Mouse (Mus musculus) forebrain, embryonic 12.5 days (tissue): ENCODE data around the gene Angpt4. TPM values are rescaled to one million over a fixed set of nuclear protein-coding genes. Genes with fewer than 3 reads are reported as not detected.
A peak's percentile ranks its signal among the peaks of the same experiment; 100 is the strongest.

Experiments used
- ATAC-seq: fragments of 200-750 bp; cut with Nextera tagmentation; 2 replicates; pipeline ENCODE4 v1.8.0; 2017; ENCODE audit warnings: moderate TSS enrichment; ENCODE audit not compliant: low FRiP score
- H3K27ac ChIP-seq: fragments of 300-500 bp; sonication (generic); 2 replicates; pipeline ENCODE4 v1.5.1; 2016; ENCODE audit warnings: mild to moderate bottlenecking
- H3K27me3 ChIP-seq: fragments of 300-500 bp; sonication (generic); 2 replicates; pipeline ENCODE4 v1.6.1; 2016; ENCODE audit warnings: mild to moderate bottlenecking
- H3K36me3 ChIP-seq: fragments of 300-500 bp; sonication (generic); replicated peaks from 2 replicates; pipeline ENCODE4 v1.6.1; 2016; ENCODE audit warnings: mild to moderate bottlenecking
- H3K4me1 ChIP-seq: fragments of 300-500 bp; sonication (generic); 2 replicates; pipeline ENCODE4 v1.6.1; 2016
- H3K4me2 ChIP-seq: fragments of 300-500 bp; sonication (generic); 2 replicates; pipeline ENCODE4 v1.6.1; 2016; ENCODE audit warnings: mild to moderate bottlenecking, moderate library complexity
- H3K4me3 ChIP-seq: fragments of 300-500 bp; sonication (generic); replicated peaks from 2 replicates; pipeline ENCODE4 v1.5.1; 2016; ENCODE audit warnings: mild to moderate bottlenecking
- H3K9ac ChIP-seq: fragments of 300-500 bp; sonication (generic); 2 replicates; pipeline ENCODE4 v1.6.1; 2016; ENCODE audit warnings: mild to moderate bottlenecking
- H3K9me3 ChIP-seq: fragments of 300-500 bp; sonication (generic); 2 replicates; pipeline ENCODE4 v1.6.1; 2016
- WGBS: fragments of 180-500 bp; shearing (Covaris S2); methylation state at CpG from one replicate; pipeline ENCODE4 v1.1.7; 2016; 5-methylcytosine and 5-hydroxymethylcytosine counted together
- polyA plus RNA-seq: library from polyadenylated mRNA; unstranded; fragments of >200 nt; fragmentation: Nextera tagmentation; extraction: Ambion mirVana; gene quantifications from 2 replicates; pipeline ENCODE4 v1.2.1, GENCODE M21; 2016

Angpt4 gene
- polyA plus RNA-seq, 1 experiment from 2014 or later, result 0.10 TPM

DNA sequence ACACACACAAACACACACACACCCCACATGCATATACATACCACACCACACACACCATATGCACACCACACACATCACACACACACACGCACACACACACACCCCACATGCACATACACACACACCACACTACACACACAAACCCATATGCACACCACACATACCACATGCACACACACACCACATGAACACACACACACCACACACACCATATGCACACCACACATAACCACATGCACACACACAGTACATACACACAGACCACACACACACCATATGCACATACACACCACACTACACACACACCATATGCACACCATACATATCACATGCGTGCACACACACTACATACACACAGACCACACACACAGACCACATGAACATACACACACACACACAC is 36.6 kb downstream of the Angpt4 start:
- Histone ChIP-seq H3K9me3 (no peaks in the 10 kb centered on the region), H3K27me3 (0 out of 2 replicates have a peak, but pooled peaks cover 4% of the 10 kb centered on the region), H3K4me3 (no peak overlapping the region), H3K36me3 (no peaks in the 10 kb centered on the region), H3K9ac (no peak overlapping the region), H3K27ac (no peak overlapping the region), H3K4me1 (no peaks in the 10 kb centered on the region), H3K4me2 (no peak overlapping the region)
- no peak for ATAC-seq
- WGBS, result 95% methylated on average over 2 of the region's 2 CpGs

GRCm38 (mm10) chr2:151948311-151948710 is 37.3 kb downstream of the Angpt4 start:
- ATAC-seq, result no peak
- H3K9me3 ChIP-seq, result no peaks in the 10 kb centered on the region
- 89% methylated on average over 7 of the region's 7 CpGs for WGBS
- H3K4me2 ChIP-seq, result no peak overlapping the region
- no peak overlapping the region for H3K9ac ChIP-seq
- H3K4me3 ChIP-seq, result no peak overlapping the region
- H3K27me3 ChIP-seq, result no peaks in the 10 kb centered on the region
- H3K4me1 ChIP-seq, result no peaks in the 10 kb centered on the region
- H3K36me3 ChIP-seq, result no peaks in the 10 kb centered on the region
- H3K27ac ChIP-seq, result no peak overlapping the region

- Histone ChIP-seq H3K4me1 (no peaks in the 10 kb centered on the region), H3K27ac (no peak overlapping the region), H3K36me3 (no peaks in the 10 kb centered on the region), H3K4me3 (no peak overlapping the region), H3K4me2 (no peak overlapping the region), H3K9me3 (no peaks in the 10 kb centered on the region), H3K9ac (no peak overlapping the region), H3K27me3 (no peaks in the 10 kb centered on the region)
- 59% methylated on average over 2 of the region's 2 CpGs for WGBS
- ATAC-seq, result no peak
Measured at GRCm38 (mm10) chr2:151949082-151949774, 38.2 kb downstream of the Angpt4 start.

DNA sequence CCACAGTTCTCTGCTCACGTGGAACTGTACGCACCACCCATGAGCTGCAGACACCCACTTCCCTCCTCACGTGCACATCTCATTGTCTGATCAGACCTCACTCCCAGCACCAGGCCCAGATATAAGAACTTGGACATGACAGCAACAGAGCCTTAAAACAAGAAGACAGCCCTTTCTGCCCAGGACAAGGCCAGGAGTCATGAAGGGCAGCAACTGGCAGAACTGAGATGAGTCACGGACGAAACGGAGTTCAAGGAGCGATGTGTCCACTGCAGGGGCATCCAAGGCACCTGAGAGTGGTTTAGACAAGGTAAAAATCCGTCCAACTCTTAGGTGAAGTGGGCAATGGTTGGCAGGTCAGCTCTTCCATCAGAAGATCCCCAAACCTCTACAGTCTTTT is 42.7 kb downstream of the Angpt4 start:
- Histone ChIP-seq H3K27ac (no peak overlapping the region), H3K9me3 (no peaks in the 10 kb centered on the region), H3K4me2 (no peak overlapping the region), H3K36me3 (no peaks in the 10 kb centered on the region), H3K9ac (no peak overlapping the region), H3K4me3 (no peak overlapping the region), H3K27me3 (no peaks in the 10 kb centered on the region), H3K4me1 (no peaks in the 10 kb centered on the region; the same call in 1 of the 2 replicates)
- no peak for ATAC-seq
- 90% methylated on average over 8 of the region's 8 CpGs for WGBS

GRCm38 (mm10) chr2:151956500-151957137 is 45.6 kb downstream of the Angpt4 start:
- H3K4me2 ChIP-seq, result no peak overlapping the region
- H3K9ac ChIP-seq, result no peak overlapping the region
- no peaks in the 10 kb centered on the region for H3K9me3 ChIP-seq
- no peaks in the 10 kb centered on the region for H3K27me3 ChIP-seq
- H3K36me3 ChIP-seq, result no peaks in the 10 kb centered on the region
- ATAC-seq, result no peak
- H3K4me1 ChIP-seq, result peaks cover 7% of the 10 kb centered on the region
- WGBS, result 87% methylated on average over 4 of the region's 4 CpGs
- no peak overlapping the region for H3K4me3 ChIP-seq
- H3K27ac ChIP-seq, result no peak overlapping the region

- no peaks in the 10 kb centered on the region for H3K9me3 ChIP-seq
- H3K4me2 ChIP-seq, result no peak overlapping the region
- H3K36me3 ChIP-seq, result no peaks in the 10 kb centered on the region
- no peak overlapping the region for H3K27ac ChIP-seq
- WGBS, result 49% methylated on average over 5 of the region's 5 CpGs
- no peak for ATAC-seq
- H3K27me3 ChIP-seq, result no peaks in the 10 kb centered on the region
- peaks cover 32% of the 10 kb centered on the region for H3K4me1 ChIP-seq
- H3K9ac ChIP-seq, result no peak overlapping the region
- H3K4me3 ChIP-seq, result no peak overlapping the region
Measured at GRCm38 (mm10) chr2:151959274-151959673, 48.3 kb downstream of the Angpt4 start.

GRCm38 (mm10) chr2:151961284-151962196 is 50.5 kb downstream of the Angpt4 start:
- 43% methylated on average over 9 of the region's 9 CpGs for WGBS
- H3K9ac ChIP-seq, result no peak overlapping the region

GRCm38 (mm10) chr2:151962474-151962873 is 51.5 kb downstream of the Angpt4 start:
- no peak overlapping the region for H3K9ac ChIP-seq
- no peaks in the 10 kb centered on the region for H3K27me3 ChIP-seq
- H3K27ac ChIP-seq, result no peak overlapping the region
- WGBS, result 54% methylated on average over 10 of the region's 10 CpGs
- no peak overlapping the region for H3K4me2 ChIP-seq
- no peak; the same call in 1 of the 2 replicates for ATAC-seq
- H3K4me3 ChIP-seq, result no peak overlapping the region
- H3K36me3 ChIP-seq, result no peaks in the 10 kb centered on the region
- no peaks in the 10 kb centered on the region for H3K9me3 ChIP-seq
- peaks cover 56% of the 10 kb centered on the region for H3K4me1 ChIP-seq

More at GRCm38 (mm10) chr2:151961284-151962196, 50.5 kb downstream of the Angpt4 start:
- Histone ChIP-seq H3K27ac (no peak overlapping the region), H3K4me2 (no peak overlapping the region), H3K4me1 (peaks cover 47% of the 10 kb centered on the region), H3K4me3 (no peak overlapping the region), H3K27me3 (no peaks in the 10 kb centered on the region), H3K36me3 (no peaks in the 10 kb centered on the region), H3K9me3 (no peaks in the 10 kb centered on the region)
- ATAC-seq, result no peak

- Histone ChIP-seq H3K9me3 (no peaks in the 10 kb centered on the region), H3K27me3 (no peaks in the 10 kb centered on the region), H3K27ac (no peak overlapping the region), H3K4me3 (no peak overlapping the region), H3K4me1 (peaks cover 65% of the 10 kb centered on the region), H3K4me2 (no peak overlapping the region), H3K9ac (no peak overlapping the region), H3K36me3 (no peaks in the 10 kb centered on the region; the same call in 1 of the 2 replicates)
- 82% methylated on average over 5 of the region's 5 CpGs for WGBS
- ATAC-seq, result no peak
Measured at GRCm38 (mm10) chr2:151963319-151963718, 52.3 kb downstream of the Angpt4 start.

- Histone ChIP-seq H3K9ac (no peak overlapping the region), H3K4me2 (peak overlapping the region; percentile 1; the same call in 1 of the 2 replicates), H3K27me3 (no peaks in the 10 kb centered on the region), H3K27ac (peak overlapping the region; percentile 68), H3K4me3 (no peak overlapping the region), H3K9me3 (no peaks in the 10 kb centered on the region), H3K36me3 (peaks cover 6% of the 10 kb centered on the region), H3K4me1 (peaks cover 72% of the 10 kb centered on the region)
- no peak for ATAC-seq
- 2% methylated on average over 9 of the region's 9 CpGs for WGBS
Measured at GRCm38 (mm10) chr2:151964052-151964451, 53.0 kb downstream of the Angpt4 start.

DNA sequence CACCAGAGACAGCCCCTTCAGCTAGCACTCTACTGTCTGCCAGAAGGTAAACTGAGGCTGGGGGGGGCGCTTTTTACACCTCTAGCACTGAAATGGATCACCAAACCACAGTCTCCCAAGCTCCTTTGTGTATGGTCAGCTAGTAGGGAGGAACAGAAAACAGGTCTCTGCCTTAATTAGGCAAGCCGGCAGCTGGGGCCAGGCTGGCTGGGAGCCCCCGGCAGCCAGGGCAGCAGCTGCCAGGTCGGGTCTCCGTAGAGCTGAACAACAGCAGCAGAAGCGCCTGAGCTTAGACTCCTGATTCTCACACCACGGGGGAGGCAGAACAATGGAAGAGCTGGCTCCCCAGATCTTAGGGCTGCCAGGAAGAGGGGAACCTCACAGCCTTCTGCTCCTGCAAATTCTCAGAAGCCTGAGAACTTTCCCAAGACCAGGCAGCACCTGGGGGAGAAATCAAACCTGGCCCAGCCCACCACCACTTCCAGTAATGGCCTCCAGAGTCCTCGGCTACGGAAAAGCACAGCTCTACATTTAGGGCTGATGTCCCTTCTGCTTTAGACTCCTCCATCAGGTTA is 56.3 kb downstream of the Angpt4 start:
- 14% methylated on average over 9 of the region's 9 CpGs for WGBS
- 0 out of 2 replicates have a peak, but pooled peaks have one; percentile 15 for ATAC-seq
- no peaks in the 10 kb centered on the region for H3K9me3 ChIP-seq
- H3K9ac ChIP-seq, result peak overlapping the region; percentile 36; the same call in 1 of the 2 replicates
- H3K27ac ChIP-seq, result peak overlapping the region; percentile 93
- H3K4me2 ChIP-seq, result peak overlapping the region; percentile 75
- 0 out of 2 replicates have a peak, but pooled peaks cover 3% of the 10 kb centered on the region for H3K27me3 ChIP-seq
- H3K4me3 ChIP-seq, result peak overlapping the region; percentile 16
- peaks cover 20% of the 10 kb centered on the region for H3K36me3 ChIP-seq
- H3K4me1 ChIP-seq, result peaks cover 90% of the 10 kb centered on the region
